ENCODE assay signal across 8 mouse cellular contexts in the genomic region with DNA sequence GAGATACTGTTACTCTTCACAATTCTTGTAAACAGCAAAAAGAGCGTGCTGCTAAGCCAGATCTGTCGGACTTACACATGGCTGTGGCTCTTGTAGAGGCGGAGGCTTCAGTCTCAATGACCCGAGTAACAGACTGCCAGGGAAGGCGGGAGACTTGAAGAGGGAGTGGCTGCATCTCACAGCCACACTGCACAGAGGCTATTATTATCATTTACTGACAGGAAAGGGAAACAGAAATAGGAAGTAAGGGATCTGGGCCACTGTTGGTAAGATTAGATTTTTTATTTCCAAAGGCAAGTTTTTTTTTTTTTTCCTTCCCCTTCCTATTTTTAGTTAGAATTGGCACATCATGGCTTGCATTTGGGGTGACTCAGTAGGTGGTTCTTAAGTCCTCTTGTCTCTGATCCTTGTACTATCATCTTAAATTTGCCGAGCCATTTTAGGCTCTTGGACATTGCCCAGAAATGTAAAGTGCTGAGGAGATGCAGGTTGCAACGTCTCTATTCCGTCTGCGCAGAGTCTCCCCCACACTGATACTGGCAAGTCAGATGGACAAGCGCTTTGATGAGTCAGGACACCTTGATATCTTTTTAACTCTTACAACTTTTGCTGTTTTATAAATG. TPM values are rescaled to one million over a fixed set of nuclear protein-coding genes. Genes with fewer than 3 reads are reported as not detected.
A peak's percentile ranks its signal among the peaks of the same experiment; 100 is the strongest.
DNase-seq lines count a peak whose midpoint lies in the region; ATAC-seq lines count a peak whose summit lies in the region.

No protein-coding gene starts in this region.

- ATAC-seq in granulocyte monocyte progenitor cell, adult 5-6 weeks (replicated peaks; ENCODE audit: poor library complexity, severe bottlenecking), result peak; percentile 95

- peak overlapping the region; percentile 83 for H3K4me3 ChIP-seq in megakaryocyte, embryonic 14.5 days (replicated peaks)

- H3K36me3 ChIP-seq in megakaryocyte, embryonic 14.5 days (replicated peaks; ENCODE audit: low read length), result no peaks in the 10 kb centered on the region

- H3K9me3 ChIP-seq in megakaryocyte, embryonic 14.5 days, result peaks cover 3% of the 10 kb centered on the region; the same call in 1 of the 2 replicates

- H3K4me1 ChIP-seq in megakaryocyte, embryonic 14.5 days, result peaks cover 20% of the 10 kb centered on the region

- DNase-seq in layer of hippocampus, adult 11-12 months (ENCODE audit: low spot score), result peak; percentile 43
- no peak for DNase-seq in layer of hippocampus, postnatal 25 days (ENCODE audit: extremely low spot score in 1 of 2, low spot score in 1 of 2)
- peak; percentile 26 for DNase-seq in kidney, postnatal 14 days
- no peak for DNase-seq in thymus, adult 18-20 months
- DNase-seq in testis, postnatal 10 days (ENCODE audit: low spot score), result no peak
- DNase-seq in MN1 (ENCODE audit: low spot score), result no peak

- H3K27me3 ChIP-seq in megakaryocyte, embryonic 14.5 days (replicated peaks), result no peaks in the 10 kb centered on the region

RNA-seq across cellular contexts. Expression of a gene that starts 20.3 kb away (rescaled TPM):
- total RNA-seq in layer of hippocampus, postnatal 25 days (2021), result 10 to 100 TPM; 28.2 to 31.9 TPM
- total RNA-seq in granulocyte monocyte progenitor cell, adult 5-6 weeks (2014; fragmentation: Nextera tagmentation), result 9.8 and 12.6 TPM in 2 replicates
- total RNA-seq in granulocyte monocyte progenitor cell, adult 5-6 weeks (2017), result 7.5 and 9.2 TPM in 2 replicates
- 0.20 and 1.3 TPM in 2 replicates for polyA plus RNA-seq in megakaryocyte, embryonic 14.5 days (2012; ENCODE audit: insufficient read depth, low replicate concordance)

RNA-seq across cellular contexts. Expression of a gene that starts 51.0 kb away (rescaled TPM):
- 10 to 100 TPM; 36.0 to 36.8 TPM for total RNA-seq in layer of hippocampus, postnatal 25 days (2021)
- total RNA-seq in granulocyte monocyte progenitor cell, adult 5-6 weeks (2014; fragmentation: Nextera tagmentation), result 36.2 and 43.9 TPM in 2 replicates
- total RNA-seq in granulocyte monocyte progenitor cell, adult 5-6 weeks (2017), result 45.4 and 45.9 TPM in 2 replicates
- 2.3 and 14.0 TPM in 2 replicates for polyA plus RNA-seq in megakaryocyte, embryonic 14.5 days (2012; ENCODE audit: insufficient read depth, low replicate concordance)

Comparison
In these comparisons a context has a peak if more than half of its experiments do, and no peak if none do; other contexts are left out.
1. DNase-seq: peak in layer of hippocampus, adult 11-12 months (single experiment) and kidney, postnatal 14 days (single experiment); none in layer of hippocampus, postnatal 25 days (0 of 2), thymus, adult 18-20 months (0 of 2), testis, postnatal 10 days (single experiment) and MN1 (single experiment).